Mouse (Mus musculus): Measurements from ENCODE around the gene Klhl40. TPM values are rescaled to one million over a fixed set of nuclear protein-coding genes. Genes with fewer than 3 reads are reported as not detected.

Klhl40 gene
- total and polyA plus RNA-seq, 3 experiments, result not detected

DNA sequence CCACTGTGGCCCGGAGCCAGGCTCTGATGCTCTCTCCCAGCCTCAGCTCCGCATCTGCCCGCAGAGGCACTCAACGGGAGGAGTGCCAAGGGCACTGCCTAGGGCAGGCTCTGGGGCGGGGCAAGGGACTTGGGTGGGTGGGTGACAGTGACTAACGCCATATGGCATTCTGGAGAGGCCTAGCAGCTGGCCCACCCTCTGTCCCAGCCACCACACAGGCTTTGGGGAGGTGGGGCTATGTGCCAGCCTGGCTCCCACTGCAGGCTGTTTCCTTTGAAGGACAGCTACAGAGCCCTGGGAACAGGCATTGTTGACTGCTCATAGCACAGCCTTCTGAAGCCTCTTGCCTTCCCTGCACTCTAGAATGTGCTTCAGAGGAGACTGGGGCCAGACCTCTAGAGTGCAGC lies 45.2 kb downstream of the Klhl40 start:
- Histone ChIP-seq H3K36me3 (replicated peaks in 1 of 2; ENCODE audit: control insufficient read depth in 1 of 2, insufficient read depth in 1 of 2, low read length in 1 of 2) (no peaks in the 10 kb centered on the region), H3K4me1 (ENCODE audit: control insufficient read depth in 1 of 2, insufficient read depth in 2 of 2) (0 out of 4 replicates have a peak, but pooled peaks cover 0 to 2% of the 10 kb centered on the region in 2 experiments), H3K9me3 (replicated peaks; ENCODE audit: low read length) (no peaks in the 10 kb centered on the region), H3K9ac (ENCODE audit: insufficient read depth, low read depth) (no peak overlapping the region), H3K4me2 (ENCODE audit: insufficient read depth, low read depth, poor library complexity, severe bottlenecking) (no peak overlapping the region), H3K27ac (ENCODE audit: insufficient read depth, low read depth) (no peak overlapping the region), H3K27me3 (replicated peaks) (peaks cover 61% of the 10 kb centered on the region), H3K79me2 (replicated peaks; ENCODE audit: control insufficient read depth, extremely low read depth, insufficient read depth, poor library complexity, severe bottlenecking) (no peaks in the 10 kb centered on the region), H3K4me3 (replicated peaks in 1 of 3; ENCODE audit: low read depth in 2 of 3, low read length in 2 of 3, poor library complexity in 1 of 3) (no peak overlapping the region)
- DNase-seq (ENCODE audit: extremely low read depth), result no peak
- TF ChIP-seq UBTF (IDR thresholded peaks at IDR 0.05; ENCODE audit: low read depth, low read length), result no peak
- no peak for TF ChIP-seq E2F4 (IDR thresholded peaks at IDR 0.05; ENCODE audit: insufficient replicate concordance, low read depth, low read length)
- TF ChIP-seq TCF12 (IDR thresholded peaks at IDR 0.05; ENCODE audit: low read depth, low read length), result no peak
- no peak for TF ChIP-seq MYC (IDR thresholded peaks at IDR 0.05; ENCODE audit: low read depth, low read length)
- no peak for TF ChIP-seq SMC3 (IDR thresholded peaks at IDR 0.05; ENCODE audit: low read depth, low read length)
- no peak for TF ChIP-seq CTCF (conservative IDR thresholded peaks at IDR 0.05 in 1 of 2, IDR thresholded peaks at IDR 0.05 in 1 of 2; ENCODE audit: low read depth in 2 of 2, low read length in 2 of 2)
- no peak for TF ChIP-seq POLR2AphosphoS2 (IDR thresholded peaks at IDR 0.05; ENCODE audit: low read depth, low read length)
- TF ChIP-seq ETS1 (conservative IDR thresholded peaks at IDR 0.05; ENCODE audit: low read depth, low read length), result no peak
- no peak for TF ChIP-seq IRF4 (IDR thresholded peaks at IDR 0.05; ENCODE audit: low read depth, low read length)
- no peak for TF ChIP-seq TBP (conservative IDR thresholded peaks at IDR 0.05; ENCODE audit: low read depth, low read length)
- no peak for TF ChIP-seq ZKSCAN1 (IDR thresholded peaks at IDR 0.05; ENCODE audit: borderline replicate concordance, low read depth, low read length)
- dilution Hi-C loops (cut with MboI; ENCODE audit: extremely low pct_ligation_motif_present, extremely low pct_unique_long_range_greater_than_20kb, low sequenced_read_pairs), result no loop called here
- in situ Hi-C loops (cut with MboI; ENCODE audit: low pct_ligation_motif_present, low pct_unique_long_range_greater_than_20kb, low sequenced_read_pairs), result no loop called here

DNA sequence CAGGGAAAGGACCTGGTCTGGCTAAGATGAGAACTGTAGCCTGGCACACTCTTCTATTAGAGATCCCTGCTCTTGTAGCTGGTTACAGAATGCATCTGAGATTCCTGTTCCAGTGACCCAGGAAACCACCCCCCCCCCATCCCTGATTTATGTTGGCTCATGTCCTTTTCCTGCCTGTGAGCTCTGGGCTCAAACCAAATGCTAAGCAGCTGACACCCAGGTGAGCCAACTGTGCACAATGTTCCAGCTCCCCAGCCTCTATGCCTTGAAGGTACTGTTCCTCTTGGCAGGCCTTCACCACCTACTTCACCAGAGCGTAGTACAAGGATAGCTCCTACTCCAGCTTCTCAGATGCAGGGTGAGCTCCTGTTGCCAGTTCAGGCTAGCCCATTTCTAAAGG lies 45.6 kb downstream of the Klhl40 start:
- dilution Hi-C loops (cut with MboI; ENCODE audit: extremely low pct_ligation_motif_present, extremely low pct_unique_long_range_greater_than_20kb, low sequenced_read_pairs) (no loop called here), in situ Hi-C loops (cut with MboI; ENCODE audit: low pct_ligation_motif_present, low pct_unique_long_range_greater_than_20kb, low sequenced_read_pairs) (no loop called here)
- no peaks in the 10 kb centered on the region for H3K36me3 ChIP-seq (replicated peaks in 1 of 2; ENCODE audit: control insufficient read depth in 1 of 2, insufficient read depth in 1 of 2, low read length in 1 of 2)
- H3K27ac ChIP-seq (ENCODE audit: insufficient read depth, low read depth), result no peak overlapping the region
- TF ChIP-seq IRF4 (IDR thresholded peaks at IDR 0.05; ENCODE audit: low read depth, low read length) (no peak), NRF1 (IDR thresholded peaks at IDR 0.05; ENCODE audit: low read depth, low read length) (no peak)
- H3K9ac ChIP-seq (ENCODE audit: insufficient read depth, low read depth), result no peak overlapping the region
- no peak for DNase-seq (ENCODE audit: extremely low read depth)
- 0 out of 4 replicates have a peak, but pooled peaks cover 0 to 2% of the 10 kb centered on the region in 2 experiments for H3K4me1 ChIP-seq (ENCODE audit: control insufficient read depth in 1 of 2, insufficient read depth in 2 of 2)
- H3K4me3 ChIP-seq (replicated peaks in 1 of 3; ENCODE audit: low read depth in 2 of 3, low read length in 2 of 3, poor library complexity in 1 of 3), result no peak overlapping the region
- H3K9me3 ChIP-seq (replicated peaks; ENCODE audit: low read length), result no peaks in the 10 kb centered on the region
- H3K4me2 ChIP-seq (ENCODE audit: insufficient read depth, low read depth, poor library complexity, severe bottlenecking), result no peak overlapping the region
- H3K27me3 ChIP-seq (replicated peaks), result peaks cover 59% of the 10 kb centered on the region
- no peaks in the 10 kb centered on the region for H3K79me2 ChIP-seq (replicated peaks; ENCODE audit: control insufficient read depth, extremely low read depth, insufficient read depth, poor library complexity, severe bottlenecking)

DNA sequence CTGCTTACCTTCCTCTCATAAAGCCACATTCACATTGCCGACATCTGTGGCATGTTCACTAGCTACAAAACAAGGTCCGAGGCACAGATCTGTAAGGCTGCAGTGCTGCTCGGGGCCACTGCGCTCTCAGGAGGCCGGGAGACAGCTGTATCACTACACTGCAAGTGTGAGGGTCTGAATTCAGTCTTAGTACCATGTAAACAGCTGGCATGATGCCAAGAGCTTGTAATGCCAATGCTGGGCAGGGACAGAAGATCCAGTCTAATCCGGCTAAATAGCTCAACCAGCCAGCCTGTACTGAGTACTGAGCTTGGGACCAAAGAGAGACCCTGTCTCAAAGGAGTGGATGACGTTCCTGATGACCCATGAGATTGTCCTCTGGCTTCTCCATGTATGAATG lies 46.6 kb downstream of the Klhl40 start:
- no peak overlapping the region for H3K9ac ChIP-seq (ENCODE audit: insufficient read depth, low read depth)
- H3K4me3 ChIP-seq (replicated peaks in 1 of 3; ENCODE audit: low read depth in 2 of 3, low read length in 2 of 3, poor library complexity in 1 of 3), result no peak overlapping the region
- no peak for DNase-seq (ENCODE audit: extremely low read depth)
- H3K4me1 ChIP-seq (ENCODE audit: control insufficient read depth in 1 of 2, insufficient read depth in 2 of 2), result 0 out of 4 replicates have a peak, but pooled peaks cover 0 to 2% of the 10 kb centered on the region in 2 experiments
- TF ChIP-seq MAZ (IDR thresholded peaks at IDR 0.05; ENCODE audit: low read depth, low read length), result no peak
- TF ChIP-seq JUN (IDR thresholded peaks at IDR 0.05; ENCODE audit: insufficient read depth, low read depth, low read length), result no peak
- TF ChIP-seq RAD21 (IDR thresholded peaks at IDR 0.05; ENCODE audit: low read depth, low read length), result no peak
- no peak for TF ChIP-seq TBP (conservative IDR thresholded peaks at IDR 0.05; ENCODE audit: low read depth, low read length)
- no peak for TF ChIP-seq NELFE (IDR thresholded peaks at IDR 0.05; ENCODE audit: low read depth, low read length)
- TF ChIP-seq POLR2AphosphoS2 (IDR thresholded peaks at IDR 0.05; ENCODE audit: low read depth, low read length), result no peak
- no peak for TF ChIP-seq E2F4 (IDR thresholded peaks at IDR 0.05; ENCODE audit: insufficient replicate concordance, low read depth, low read length)
- TF ChIP-seq CHD2 (IDR thresholded peaks at IDR 0.05; ENCODE audit: low read length), result no peak
- TF ChIP-seq ZMIZ1 (IDR thresholded peaks at IDR 0.05; ENCODE audit: low read depth, low read length), result no peak
- TF ChIP-seq SMC3 (IDR thresholded peaks at IDR 0.05; ENCODE audit: low read depth, low read length), result no peak
- TF ChIP-seq ZC3H11A (IDR thresholded peaks at IDR 0.05; ENCODE audit: low read depth, low read length), result no peak
- no peak for TF ChIP-seq NRF1 (IDR thresholded peaks at IDR 0.05; ENCODE audit: low read depth, low read length)
- no peak for TF ChIP-seq ETS1 (conservative IDR thresholded peaks at IDR 0.05; ENCODE audit: low read depth, low read length)
- TF ChIP-seq KAT2A (IDR thresholded peaks at IDR 0.05; ENCODE audit: insufficient replicate concordance, low read length), result no peak
- TF ChIP-seq MAX (IDR thresholded peaks at IDR 0.05; ENCODE audit: low read length), result no peak
- TF ChIP-seq PAX5 (IDR thresholded peaks at IDR 0.05; ENCODE audit: low read length), result no peak
- no peak for TF ChIP-seq TCF12 (IDR thresholded peaks at IDR 0.05; ENCODE audit: low read depth, low read length)
- in situ Hi-C loops (cut with MboI; ENCODE audit: low pct_ligation_motif_present, low pct_unique_long_range_greater_than_20kb, low sequenced_read_pairs) (no loop called here), dilution Hi-C loops (cut with MboI; ENCODE audit: extremely low pct_ligation_motif_present, extremely low pct_unique_long_range_greater_than_20kb, low sequenced_read_pairs) (no loop called here)
- no peaks in the 10 kb centered on the region for H3K36me3 ChIP-seq (replicated peaks in 1 of 2; ENCODE audit: control insufficient read depth in 1 of 2, insufficient read depth in 1 of 2, low read length in 1 of 2)
- peaks cover 53% of the 10 kb centered on the region for H3K27me3 ChIP-seq (replicated peaks)
- H3K27ac ChIP-seq (ENCODE audit: insufficient read depth, low read depth), result no peak overlapping the region
- H3K79me2 ChIP-seq (replicated peaks; ENCODE audit: control insufficient read depth, extremely low read depth, insufficient read depth, poor library complexity, severe bottlenecking), result no peaks in the 10 kb centered on the region
- no peaks in the 10 kb centered on the region for H3K9me3 ChIP-seq (replicated peaks; ENCODE audit: low read length)
- no peak overlapping the region for H3K4me2 ChIP-seq (ENCODE audit: insufficient read depth, low read depth, poor library complexity, severe bottlenecking)
